Mouse (Mus musculus): Measurements from ENCODE around the gene Ghrl. TPM values are rescaled to one million over a fixed set of nuclear protein-coding genes. Genes with fewer than 3 reads are reported as not detected.

Ghrl gene
- 139 and 148 TPM in 2 replicates for polyA plus RNA-seq (2015; fragmentation: Nextera tagmentation; extraction: Ambion mirVana)

DNA sequence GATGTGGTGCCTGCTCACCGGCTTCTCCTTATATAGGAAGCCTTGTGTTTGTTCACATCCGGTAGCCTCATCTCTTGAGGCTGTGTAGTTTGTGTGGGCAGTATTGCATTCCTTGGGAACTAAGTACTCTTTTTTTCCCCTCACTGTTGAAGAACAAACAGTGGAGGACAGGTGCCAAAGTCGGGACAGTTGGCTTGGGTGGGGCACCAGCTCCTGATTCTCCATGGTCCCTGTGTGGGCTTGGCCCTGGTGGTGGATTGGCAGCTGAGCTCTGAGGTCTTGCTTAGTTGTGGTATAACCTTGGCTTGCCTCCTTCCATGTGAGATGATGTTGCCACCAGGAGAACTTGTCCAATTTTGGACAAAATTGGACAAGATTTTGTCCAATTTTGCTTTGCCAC lies at the start of gene Ghrl:
Ghrl (minus strand) TSS at position 3 of the 400 bp plus-strand sequence.
- H3K4me2 ChIP-seq (replicated peaks; ENCODE audit: low read depth) = no peak within 1 kb of the TSS
- no peak within 1 kb of the TSS for H3K9ac ChIP-seq (ENCODE audit: low read depth, low read length)
- H3K27ac ChIP-seq (ENCODE audit: low read depth, low read length) = no peak within 1 kb of the TSS
- WGBS = 68% methylated on average over 3 of the region's 3 CpGs
- no peak within 1 kb of the TSS for H3K4me3 ChIP-seq (ENCODE audit: low read depth, low read length)
- no peaks in the 10 kb centered on the region for H3K4me1 ChIP-seq (replicated peaks; ENCODE audit: control insufficient read depth, insufficient read depth, low read length)
- H3K27me3 ChIP-seq (replicated peaks; ENCODE audit: control insufficient read depth, insufficient read depth, low read length) = no peaks in the 10 kb centered on the region
- TF ChIP-seq CTCF (IDR thresholded peaks at IDR 0.05; ENCODE audit: low read depth) = no peak
- ATAC-seq = no peak
- H3K36me3 ChIP-seq (ENCODE audit: control insufficient read depth, insufficient read depth) = peaks cover 49% of the 10 kb centered on the region
- no peaks in the 10 kb centered on the region for H3K9me3 ChIP-seq (ENCODE audit: control insufficient read depth)

DNA sequence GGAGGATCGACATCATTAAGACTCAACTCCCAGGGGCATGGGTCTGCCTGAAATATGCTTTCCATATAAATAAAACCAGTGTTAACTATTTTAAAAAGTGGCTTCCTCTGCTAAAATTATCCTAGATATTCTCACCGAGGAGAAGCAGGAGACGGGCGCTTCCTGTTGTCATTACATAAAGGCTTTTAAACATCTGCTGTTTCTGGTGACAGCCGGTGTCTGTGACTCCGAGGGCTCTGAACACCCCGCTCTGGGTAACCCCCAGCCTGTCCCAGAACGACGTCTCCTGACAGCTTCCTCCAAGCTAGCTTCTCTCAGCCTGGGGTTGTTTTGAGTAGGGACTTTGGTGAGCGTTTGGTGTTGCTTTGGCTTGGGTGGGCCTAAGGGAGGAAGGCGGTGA lies 49.1 kb upstream of the Ghrl start:
- Histone ChIP-seq H3K27ac (ENCODE audit: low read depth, low read length) (no peak overlapping the region), H3K4me2 (replicated peaks; ENCODE audit: low read depth) (no peak overlapping the region), H3K4me1 (replicated peaks; ENCODE audit: control insufficient read depth, insufficient read depth, low read length) (no peaks in the 10 kb centered on the region), H3K27me3 (replicated peaks; ENCODE audit: control insufficient read depth, insufficient read depth, low read length) (no peaks in the 10 kb centered on the region), H3K4me3 (ENCODE audit: low read depth, low read length) (no peak overlapping the region), H3K36me3 (ENCODE audit: control insufficient read depth, insufficient read depth) (no peaks in the 10 kb centered on the region), H3K9me3 (ENCODE audit: control insufficient read depth) (no peaks in the 10 kb centered on the region), H3K9ac (ENCODE audit: low read depth, low read length) (no peak overlapping the region)
- no peak for ATAC-seq
- WGBS = 51% methylated on average over 11 of the region's 11 CpGs
- TF ChIP-seq CTCF (IDR thresholded peaks at IDR 0.05; ENCODE audit: low read depth) = no peak

DNA sequence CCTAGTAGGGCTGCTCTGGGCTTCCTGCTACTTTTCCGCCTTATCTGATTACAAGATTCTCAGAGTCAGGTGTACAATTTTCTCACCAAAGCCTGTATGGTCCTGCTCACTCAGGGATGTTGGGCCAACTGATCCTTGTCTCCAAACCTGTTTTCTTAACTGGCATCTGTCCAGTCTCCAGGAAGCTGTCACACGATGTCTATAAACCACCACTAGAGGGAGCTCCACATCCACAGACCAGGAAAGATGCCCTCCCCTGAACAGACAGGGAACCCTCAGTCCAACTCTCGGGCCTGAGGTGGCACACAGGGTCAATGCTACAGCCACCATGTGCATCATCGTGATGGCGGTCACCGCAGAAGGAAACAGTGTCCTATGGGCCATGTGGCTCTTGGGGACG lies 42.0 kb upstream of the Ghrl start:
- H3K27ac ChIP-seq (ENCODE audit: low read depth, low read length) = no peak overlapping the region
- H3K36me3 ChIP-seq (ENCODE audit: control insufficient read depth, insufficient read depth) = no peaks in the 10 kb centered on the region
- no peaks in the 10 kb centered on the region for H3K27me3 ChIP-seq (replicated peaks; ENCODE audit: control insufficient read depth, insufficient read depth, low read length)
- no peak for ATAC-seq
- no peak overlapping the region for H3K9ac ChIP-seq (ENCODE audit: low read depth, low read length)
- H3K4me1 ChIP-seq (replicated peaks; ENCODE audit: control insufficient read depth, insufficient read depth, low read length) = no peaks in the 10 kb centered on the region
- peak; percentile 98 for TF ChIP-seq CTCF (IDR thresholded peaks at IDR 0.05; ENCODE audit: low read depth)
- no peak overlapping the region for H3K4me3 ChIP-seq (ENCODE audit: low read depth, low read length)
- no peak overlapping the region for H3K4me2 ChIP-seq (replicated peaks; ENCODE audit: low read depth)
- no peaks in the 10 kb centered on the region for H3K9me3 ChIP-seq (ENCODE audit: control insufficient read depth)
- WGBS = 27% methylated on average over 7 of the region's 7 CpGs

DNA sequence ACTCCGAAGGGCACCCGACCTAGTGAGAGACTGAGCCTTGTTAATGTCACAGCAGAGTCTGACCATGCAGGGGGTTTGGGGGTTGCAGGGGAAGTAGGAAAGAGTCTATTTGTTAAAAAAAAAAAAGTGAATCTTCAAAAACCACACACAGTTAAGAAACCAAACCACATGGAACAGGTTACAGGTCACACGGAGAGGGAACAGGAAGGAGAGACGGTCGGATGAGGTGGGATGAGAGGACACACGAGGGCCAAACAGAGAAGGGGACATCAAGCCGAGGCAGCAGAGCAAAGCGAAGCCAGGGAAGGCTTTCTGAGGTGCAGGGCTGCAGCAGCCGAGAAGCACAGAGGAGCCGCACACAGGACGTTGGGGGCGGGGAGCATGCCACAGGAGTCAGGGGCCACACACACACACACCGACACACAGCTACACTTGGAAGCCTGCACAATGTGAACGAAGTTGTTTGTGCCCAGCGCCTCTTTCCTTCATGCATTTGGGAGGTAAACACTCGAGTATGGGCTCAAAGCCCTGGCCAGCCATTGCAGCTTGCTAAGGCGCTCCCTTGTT lies 29.5 kb upstream of the Ghrl start:
- H3K4me2 ChIP-seq (replicated peaks; ENCODE audit: low read depth) = no peak overlapping the region
- H3K4me1 ChIP-seq (replicated peaks; ENCODE audit: control insufficient read depth, insufficient read depth, low read length) = no peaks in the 10 kb centered on the region
- no peak overlapping the region for H3K9ac ChIP-seq (ENCODE audit: low read depth, low read length)
- TF ChIP-seq CTCF (IDR thresholded peaks at IDR 0.05; ENCODE audit: low read depth) = no peak
- no peaks in the 10 kb centered on the region for H3K36me3 ChIP-seq (ENCODE audit: control insufficient read depth, insufficient read depth)
- no peaks in the 10 kb centered on the region for H3K9me3 ChIP-seq (ENCODE audit: control insufficient read depth)
- no peak overlapping the region for H3K4me3 ChIP-seq (ENCODE audit: low read depth, low read length)
- no peak overlapping the region for H3K27ac ChIP-seq (ENCODE audit: low read depth, low read length)
- ATAC-seq = no peak
- WGBS = 64% methylated on average over 17 of the region's 17 CpGs
- H3K27me3 ChIP-seq (replicated peaks; ENCODE audit: control insufficient read depth, insufficient read depth, low read length) = peaks cover 16% of the 10 kb centered on the region; the same call in 1 of the 2 replicates

DNA sequence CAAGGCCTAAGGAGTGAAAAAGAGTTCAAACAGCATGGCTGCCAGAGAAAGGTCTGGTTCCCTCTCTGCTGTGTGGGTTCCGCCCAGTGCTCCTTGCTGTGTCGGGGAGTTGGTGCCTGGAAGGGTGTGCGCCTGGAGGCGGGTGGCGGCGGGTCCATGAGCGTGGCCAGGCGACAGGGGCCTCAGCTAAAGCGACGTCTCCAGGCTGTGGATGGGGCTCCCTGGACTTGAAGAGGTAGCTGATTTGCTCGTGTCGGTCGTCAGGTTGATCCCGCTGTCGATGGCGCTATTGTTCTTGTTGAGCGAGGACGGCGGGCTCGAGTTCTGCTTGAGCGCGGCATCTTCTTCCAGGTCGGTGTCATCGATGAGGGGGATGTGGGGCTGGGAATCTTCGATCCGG lies 28.7 kb upstream of the Ghrl start:
- H3K27ac ChIP-seq (ENCODE audit: low read depth, low read length) = no peak overlapping the region
- ATAC-seq = no peak
- no peak for TF ChIP-seq CTCF (IDR thresholded peaks at IDR 0.05; ENCODE audit: low read depth)
- H3K9me3 ChIP-seq (ENCODE audit: control insufficient read depth) = no peaks in the 10 kb centered on the region
- H3K4me2 ChIP-seq (replicated peaks; ENCODE audit: low read depth) = peak overlapping the region; percentile 45
- no peak overlapping the region for H3K9ac ChIP-seq (ENCODE audit: low read depth, low read length)
- H3K4me3 ChIP-seq (ENCODE audit: low read depth, low read length) = no peak overlapping the region
- WGBS = 26% methylated on average over 26 of the region's 26 CpGs
- H3K4me1 ChIP-seq (replicated peaks; ENCODE audit: control insufficient read depth, insufficient read depth, low read length) = no peaks in the 10 kb centered on the region
- peaks cover 16% of the 10 kb centered on the region; the same call in 1 of the 2 replicates for H3K27me3 ChIP-seq (replicated peaks; ENCODE audit: control insufficient read depth, insufficient read depth, low read length)
- H3K36me3 ChIP-seq (ENCODE audit: control insufficient read depth, insufficient read depth) = no peaks in the 10 kb centered on the region

DNA sequence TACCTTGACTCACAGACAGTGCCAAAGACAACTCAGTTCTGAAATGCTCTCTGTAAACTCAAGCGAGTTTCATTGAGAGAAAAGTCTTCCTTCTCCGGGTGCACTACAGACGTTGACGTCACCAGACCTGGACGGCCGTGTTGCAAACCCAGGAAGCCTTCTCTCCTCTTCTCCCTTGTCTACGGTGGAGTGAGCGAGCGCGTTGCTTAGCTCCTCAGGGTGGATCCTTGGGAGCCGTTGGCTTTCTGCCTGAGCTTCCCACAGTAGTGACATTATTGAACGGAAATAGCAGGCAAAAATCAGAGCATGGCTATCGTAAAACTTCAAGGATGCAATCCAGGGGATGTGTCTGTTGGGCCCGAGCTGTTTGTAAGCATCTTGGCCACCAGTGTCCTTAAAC lies 27.6 kb upstream of the Ghrl start:
- no peaks in the 10 kb centered on the region for H3K36me3 ChIP-seq (ENCODE audit: control insufficient read depth, insufficient read depth)
- H3K27ac ChIP-seq (ENCODE audit: low read depth, low read length) = no peak overlapping the region
- H3K4me2 ChIP-seq (replicated peaks; ENCODE audit: low read depth) = no peak overlapping the region
- H3K4me1 ChIP-seq (replicated peaks; ENCODE audit: control insufficient read depth, insufficient read depth, low read length) = no peaks in the 10 kb centered on the region
- H3K27me3 ChIP-seq (replicated peaks; ENCODE audit: control insufficient read depth, insufficient read depth, low read length) = peaks cover 16% of the 10 kb centered on the region; the same call in 1 of the 2 replicates
- no peak for ATAC-seq
- TF ChIP-seq CTCF (IDR thresholded peaks at IDR 0.05; ENCODE audit: low read depth) = no peak
- no peak overlapping the region for H3K9ac ChIP-seq (ENCODE audit: low read depth, low read length)
- no peaks in the 10 kb centered on the region for H3K9me3 ChIP-seq (ENCODE audit: control insufficient read depth)
- H3K4me3 ChIP-seq (ENCODE audit: low read depth, low read length) = no peak overlapping the region
- 77% methylated on average over 14 of the region's 14 CpGs for WGBS

DNA sequence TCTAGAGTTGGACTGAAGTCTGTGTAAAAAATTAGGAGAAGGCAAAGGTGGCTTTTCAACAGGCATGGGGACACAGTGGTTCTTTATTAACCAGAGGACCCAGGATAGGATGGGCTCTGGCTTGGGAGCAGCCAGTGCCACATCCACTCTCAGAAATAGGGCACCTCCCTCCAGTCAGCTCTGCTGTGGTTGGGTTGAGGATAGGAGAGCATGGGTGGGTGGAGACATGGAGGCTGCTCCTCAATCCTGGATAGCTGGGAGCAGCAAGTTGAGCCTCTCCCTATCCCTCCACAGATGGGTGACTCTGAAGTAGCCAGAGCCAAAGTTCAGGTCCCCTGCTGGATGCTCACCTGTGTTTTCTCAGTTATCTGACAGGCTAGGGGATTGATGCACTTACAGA lies 25.4 kb upstream of the Ghrl start:
- no peak for ATAC-seq

More for the DNA sequence above, 25.4 kb upstream of the Ghrl start:
- Histone ChIP-seq H3K4me3 (ENCODE audit: low read depth, low read length) (no peak overlapping the region), H3K9me3 (ENCODE audit: control insufficient read depth) (no peaks in the 10 kb centered on the region), H3K36me3 (ENCODE audit: control insufficient read depth, insufficient read depth) (no peaks in the 10 kb centered on the region), H3K9ac (ENCODE audit: low read depth, low read length) (no peak overlapping the region), H3K4me2 (replicated peaks; ENCODE audit: low read depth) (no peak overlapping the region), H3K4me1 (replicated peaks; ENCODE audit: control insufficient read depth, insufficient read depth, low read length) (no peaks in the 10 kb centered on the region), H3K27me3 (replicated peaks; ENCODE audit: control insufficient read depth, insufficient read depth, low read length) (peaks cover 16% of the 10 kb centered on the region; the same call in 1 of the 2 replicates), H3K27ac (ENCODE audit: low read depth, low read length) (no peak overlapping the region)
- no peak for TF ChIP-seq CTCF (IDR thresholded peaks at IDR 0.05; ENCODE audit: low read depth)
